Mouse (Mus musculus) CH12.LX (cell line): Measurements from ENCODE around the gene Cbfa2t3. TPM values are rescaled to one million over a fixed set of nuclear protein-coding genes. Genes with fewer than 3 reads are reported as not detected.

ENCODE experiments used
- DNase-seq: peaks from one replicate; pipeline ENCODE4 v3.0.0-alpha.2; 2013; ENCODE audit errors: extremely low read depth
- H3K27ac ChIP-seq: 2 replicates; pipeline ENCODE4 v1.5.1; 2012; ENCODE audit warnings: low read depth, mild to moderate bottlenecking, control low read depth, moderate library complexity; ENCODE audit not compliant: insufficient read depth
- H3K27me3 ChIP-seq: replicated peaks from 2 replicates; pipeline ENCODE3; 2012; ENCODE audit warnings: inconsistent platforms
- H3K36me3 ChIP-seq, 2 experiments: replicated peaks in 1 of 2; 2 replicates each; pipeline versions ENCODE3 to v1.6.1; 2012; ENCODE audit warnings: inconsistent platforms in 1 of 2, low read length in 1 of 2, mild to moderate bottlenecking in 1 of 2, mixed read lengths in 1 of 2, moderate library complexity in 1 of 2; ENCODE audit not compliant: control insufficient read depth in 1 of 2, insufficient read depth in 1 of 2
- H3K4me1 ChIP-seq, 2 experiments: 2 replicates each; pipeline ENCODE4 v1.6.1; 2012; ENCODE audit warnings: inconsistent platforms in 1 of 2, moderate library complexity in 1 of 2; ENCODE audit not compliant: insufficient read depth in 2 of 2, control insufficient read depth in 1 of 2
- H3K4me2 ChIP-seq: 2 replicates; pipeline ENCODE4 v1.6.1; 2012; ENCODE audit warnings: low read depth, mild to moderate bottlenecking, control low read depth; ENCODE audit not compliant: poor library complexity, insufficient read depth, severe bottlenecking
- H3K4me3 ChIP-seq, 3 experiments: fragments of 150-350 bp in 1 of 3; sonication (generic) in 1 of 3; replicated peaks in 1 of 3; 2 replicates each; pipeline versions ENCODE3 to v1.5.1; 2011 to 2012; ENCODE audit warnings: low read depth in 2 of 3, low read length in 2 of 3, mild to moderate bottlenecking in 2 of 3, moderate library complexity in 2 of 3, control low read depth in 1 of 3, improper control_type of control experiment in 1 of 3, inconsistent platforms in 1 of 3, mixed read lengths in 1 of 3; ENCODE audit not compliant: poor library complexity in 1 of 3
- H3K79me2 ChIP-seq: replicated peaks from 2 replicates; pipeline ENCODE4 v1.6.1; 2012; ENCODE audit warnings: mild to moderate bottlenecking, moderate library complexity; ENCODE audit not compliant: control insufficient read depth, poor library complexity, insufficient read depth, severe bottlenecking; ENCODE audit errors: extremely low read depth
- H3K9ac ChIP-seq: 2 replicates; pipeline ENCODE4 v1.6.1; 2012; ENCODE audit warnings: low read depth, mild to moderate bottlenecking, control low read depth, moderate library complexity; ENCODE audit not compliant: insufficient read depth
- H3K9me3 ChIP-seq: replicated peaks from 2 replicates; pipeline ENCODE3; 2012; ENCODE audit warnings: low read length, inconsistent platforms, mixed read lengths
- CHD2 ChIP-seq: IDR thresholded peaks from 2 replicates; pipeline ENCODE4 v1.6.1; 2011; ENCODE audit warnings: low read length, improper control_type of control experiment
- CTCF ChIP-seq, 2 experiments: IDR thresholded peaks in 1 of 2; conservative IDR thresholded peaks in 1 of 2; 2 replicates each; pipeline ENCODE4 v1.5.1; 2011 to 2012; ENCODE audit warnings: low read depth in 2 of 2, low read length in 2 of 2, improper control_type of control experiment in 1 of 2, inconsistent platforms in 1 of 2, mild to moderate bottlenecking in 1 of 2, moderate library complexity in 1 of 2
- ETS1 ChIP-seq: conservative IDR thresholded peaks from 2 replicates; pipeline ENCODE4 v1.6.1; 2012; ENCODE audit warnings: low read depth, mild to moderate bottlenecking, inconsistent platforms, low read length, improper control_type of control experiment, moderate library complexity
- GABPA ChIP-seq: IDR thresholded peaks from 2 replicates; pipeline ENCODE4 v1.6.1; 2012; ENCODE audit warnings: low read depth, low read length, improper control_type of control experiment, inconsistent platforms; ENCODE audit not compliant: insufficient replicate concordance
- MEF2A ChIP-seq: IDR thresholded peaks from 2 replicates; pipeline ENCODE4 v1.6.1; 2014; ENCODE audit warnings: low read depth, mild to moderate bottlenecking, inconsistent platforms, low read length, improper control_type of control experiment, borderline replicate concordance
- SIN3A ChIP-seq: IDR thresholded peaks from 2 replicates; pipeline ENCODE4 v1.6.1; 2012; ENCODE audit warnings: low read length, improper control_type of control experiment, inconsistent platforms
- SMC3 ChIP-seq: IDR thresholded peaks from 2 replicates; pipeline ENCODE4 v1.6.1; 2011; ENCODE audit warnings: low read depth, low read length, improper control_type of control experiment
- TBP ChIP-seq: conservative IDR thresholded peaks from 2 replicates; pipeline ENCODE4 v1.6.1; 2011; ENCODE audit warnings: low read depth, low read length, improper control_type of control experiment
- UBTF ChIP-seq: IDR thresholded peaks from 2 replicates; pipeline ENCODE4 v1.6.1; 2012; ENCODE audit warnings: low read depth, mild to moderate bottlenecking, inconsistent platforms, low read length, improper control_type of control experiment, moderate library complexity
- USF2 ChIP-seq: conservative IDR thresholded peaks from 2 replicates; pipeline ENCODE4 v1.6.1; 2011; ENCODE audit warnings: low read depth, low read length, improper control_type of control experiment
- ZC3H11A ChIP-seq: IDR thresholded peaks from 2 replicates; pipeline ENCODE4 v1.6.1; 2012; ENCODE audit warnings: low read depth, mild to moderate bottlenecking, inconsistent platforms, low read length, improper control_type of control experiment
- dilution Hi-C: fragments of 300-500 bp; cut with MboI; formaldehyde crosslinking; loops from 2 replicates; pipeline ENCODE4 v1.14.3; 2020; ENCODE audit warnings: low sequenced_read_pairs; ENCODE audit not compliant: extremely low pct_unique_long_range_greater_than_20kb, extremely low pct_ligation_motif_present
- in situ Hi-C: fragments of 300-500 bp; cut with MboI; formaldehyde crosslinking; loops from 3 replicates; pipeline ENCODE4 v1.14.3; 2019; ENCODE audit warnings: low sequenced_read_pairs, low pct_ligation_motif_present, low pct_unique_long_range_greater_than_20kb, mixed read lengths
- polyA plus RNA-seq: library from polyadenylated mRNA; unstranded; fragments of >175 nt; gene quantifications from 2 replicates; pipeline ENCODE4 v1.2.1, GENCODE M21; 2012; ENCODE audit warnings: low read depth; ENCODE audit not compliant: insufficient read length
- total RNA-seq, 2 experiments: library from RNA; depleted of rRNA; stranded (reverse); fragments of 300-350 nt in 1 of 2; fragments of >200 nt in 1 of 2; gene quantifications; 2 replicates each; pipeline ENCODE4 v1.2.3; 2012 to 2014

Gene Cbfa2t3
- total and polyA plus RNA-seq, 3 experiments = 0.47 to 22.6 (median 2.1) TPM

DNA sequence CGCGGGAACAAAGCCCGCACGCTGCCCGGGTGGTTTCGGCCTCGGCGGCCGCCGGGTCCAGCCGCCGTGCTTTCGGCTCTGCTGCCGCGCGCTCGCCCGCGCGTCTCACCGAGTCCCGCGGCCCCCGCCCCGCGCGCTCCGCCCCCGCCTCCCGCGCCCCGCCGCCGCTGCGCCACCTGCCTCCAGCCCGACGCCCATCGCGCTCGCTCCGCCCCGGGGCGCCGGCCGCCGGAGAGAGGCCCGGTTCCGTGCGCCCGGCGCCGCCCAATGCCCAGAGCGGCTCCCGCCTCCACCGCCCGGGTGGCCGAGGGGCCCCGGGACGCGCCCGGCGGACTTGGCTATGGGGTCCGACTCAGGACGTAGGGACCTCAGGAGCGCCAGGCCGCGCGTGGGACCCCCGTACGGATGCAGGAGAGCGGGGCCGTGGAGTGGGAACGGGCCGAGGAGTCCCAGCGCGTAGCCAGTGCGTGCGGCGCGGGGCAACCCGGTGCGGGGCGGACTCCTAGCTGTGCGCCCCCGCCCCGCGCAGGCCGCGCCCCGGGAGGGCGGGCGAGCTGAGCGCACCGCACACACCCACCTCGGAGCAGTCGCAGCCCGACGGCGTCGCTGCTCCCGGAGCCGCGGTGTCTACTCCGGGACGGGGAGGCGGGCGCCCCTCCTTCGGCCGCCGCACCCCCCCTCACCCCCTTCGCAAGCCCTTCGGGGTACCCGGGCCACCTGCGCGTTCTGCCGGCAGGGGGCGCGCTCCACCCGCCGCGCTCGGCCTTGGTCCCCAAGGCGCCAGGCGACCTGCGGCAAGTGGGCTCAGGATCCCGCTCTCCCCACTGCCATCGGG, 20.6 kb downstream of the Cbfa2t3 start:
- dilution Hi-C loops (no loop called here), in situ Hi-C loops (no loop called here)
- Histone ChIP-seq H3K27me3 (no peaks in the 10 kb centered on the region), H3K9ac (no peak overlapping the region), H3K4me2 (no peak overlapping the region), H3K36me3 (peaks cover 59 to 95% of the 10 kb centered on the region in 2 experiments), H3K27ac (no peak overlapping the region), H3K4me1 (peaks cover 10 to 39% of the 10 kb centered on the region in 2 experiments), H3K4me3 (no peak overlapping the region), H3K9me3 (peaks cover 21% of the 10 kb centered on the region), H3K79me2 (peaks cover 9% of the 10 kb centered on the region; the same call in 1 of the 2 replicates)
- TF ChIP-seq MEF2A (no peak), GABPA (no peak)
- no peak for DNase-seq

DNA sequence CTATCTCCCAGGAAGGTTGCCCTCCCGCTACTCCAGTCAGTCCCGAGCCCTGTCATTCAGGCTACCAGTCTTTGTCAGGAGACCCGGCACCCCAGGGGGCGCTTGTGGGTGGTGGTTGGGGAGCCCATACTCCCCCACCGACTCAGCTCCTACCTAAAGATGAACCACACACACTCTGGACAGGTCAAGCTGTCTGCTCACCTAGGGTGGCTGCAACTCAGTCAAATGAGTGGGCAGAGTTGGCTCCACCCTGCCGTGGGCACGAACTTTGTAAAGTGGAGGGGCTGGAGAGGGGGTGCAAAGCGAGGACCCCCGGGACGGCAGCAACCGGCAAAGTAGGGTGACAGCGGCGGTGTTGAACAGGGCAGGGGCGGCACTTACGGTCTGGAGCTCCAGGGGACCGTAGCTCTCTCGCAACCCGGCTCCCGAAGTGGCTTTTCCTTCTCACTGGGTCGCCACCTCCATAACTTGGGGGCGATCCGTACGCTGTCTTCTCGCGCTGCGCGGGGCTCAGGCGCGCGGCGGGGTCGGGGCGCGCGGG, 21.4 kb downstream of the Cbfa2t3 start:
- no peak for TF ChIP-seq ZC3H11A
- Histone ChIP-seq H3K4me2 (no peak overlapping the region), H3K79me2 (peaks cover 9% of the 10 kb centered on the region; the same call in 1 of the 2 replicates), H3K4me3 (no peak overlapping the region), H3K27ac (no peak overlapping the region), H3K9ac (no peak overlapping the region), H3K36me3 (peaks cover 61 to 96% of the 10 kb centered on the region in 2 experiments), H3K27me3 (no peaks in the 10 kb centered on the region), H3K9me3 (peaks cover 21% of the 10 kb centered on the region), H3K4me1 (peaks cover 10 to 35% of the 10 kb centered on the region in 2 experiments)
- DNase-seq = no peak
- dilution Hi-C loops (no loop called here), in situ Hi-C loops (no loop called here)

DNA sequence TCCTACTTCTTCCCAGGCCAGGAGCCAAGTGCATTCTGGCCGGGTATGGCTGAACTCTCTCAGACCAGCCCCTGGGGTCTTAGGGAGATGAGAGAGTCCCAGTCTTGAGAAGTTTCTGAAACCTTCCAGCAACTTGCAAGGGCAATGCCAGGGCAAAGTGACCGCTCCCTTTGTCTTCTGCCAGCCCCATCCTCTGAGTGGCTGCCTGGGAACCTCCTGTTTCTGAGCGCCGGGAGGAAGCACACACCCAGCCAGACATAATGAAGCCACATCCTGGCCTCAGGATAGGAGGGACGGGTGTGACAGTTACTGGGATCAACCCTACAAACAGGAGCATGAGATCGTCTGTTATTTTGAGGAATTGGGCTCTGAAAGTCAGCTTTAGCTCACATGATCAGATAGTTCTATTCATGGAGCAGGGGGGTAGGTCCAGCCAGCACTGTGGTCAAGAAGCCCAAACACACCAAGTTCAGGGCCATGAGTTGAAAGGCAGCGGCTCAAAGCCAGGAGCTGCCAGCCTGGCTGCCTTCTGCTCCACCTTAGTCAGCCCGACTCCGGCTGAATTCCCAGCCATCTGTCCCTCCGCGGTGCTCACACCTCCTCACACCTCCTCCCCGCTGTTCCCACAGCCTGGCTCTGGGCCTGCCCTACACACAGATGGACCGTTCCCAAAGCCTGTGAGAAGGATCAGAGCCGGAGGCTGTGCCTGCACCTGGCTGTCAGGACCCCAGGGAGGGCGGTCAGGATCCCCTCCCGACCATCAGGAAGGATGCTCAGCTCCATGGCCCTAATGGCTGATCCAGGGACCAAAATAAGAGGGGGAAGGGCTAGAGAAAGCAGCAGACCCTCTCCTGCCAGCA, 22.1 kb downstream of the Cbfa2t3 start:
- Histone ChIP-seq H3K4me2 (no peak overlapping the region), H3K9ac (no peak overlapping the region), H3K9me3 (peaks cover 21% of the 10 kb centered on the region), H3K4me3 (no peak overlapping the region), H3K4me1 (peaks cover 9 to 29% of the 10 kb centered on the region in 2 experiments)
- dilution Hi-C loops = no loop called here
- TF ChIP-seq SMC3 (no peak), CTCF (conservative IDR thresholded peaks at IDR 0.05 in 1 of 2, IDR thresholded peaks at IDR 0.05 in 1 of 2; ENCODE audit: low read depth in 2 of 2, low read length in 2 of 2) (no peak), UBTF (no peak), ETS1 (no peak), USF2 (no peak), SIN3A (no peak), GABPA (no peak), TBP (no peak), CHD2 (no peak), ZC3H11A (no peak)
- TF ChIP-seq, all 38 proteins: peak for 0
- H3K27ac ChIP-seq = no peak overlapping the region
- H3K36me3 ChIP-seq = peaks cover 61 to 96% of the 10 kb centered on the region in 2 experiments
- in situ Hi-C loops = no loop called here
- peaks cover 9% of the 10 kb centered on the region; the same call in 1 of the 2 replicates for H3K79me2 ChIP-seq
- H3K27me3 ChIP-seq = no peaks in the 10 kb centered on the region
- DNase-seq = no peak
